Mouse (Mus musculus) stomach, postnatal 0 days (tissue): Measurements from ENCODE around the gene Ano1. TPM values are rescaled to one million over a fixed set of nuclear protein-coding genes. Genes with fewer than 3 reads are reported as not detected.

Source experiments
- ATAC-seq: fragments of 200-750 bp; cut with Nextera tagmentation; 2 replicates; pipeline ENCODE4 v1.8.0; 2017; ENCODE audit not compliant: low FRiP score, low TSS enrichment
- DNase-seq: peaks from one replicate; pipeline ENCODE4 v3.0.0-alpha.2; 2016; ENCODE audit warnings: low spot score
- H3K27ac ChIP-seq: fragments of 300-500 bp; sonication (generic); replicated peaks from 2 replicates; pipeline ENCODE4 v1.5.1; 2014; ENCODE audit warnings: mild to moderate bottlenecking, control low read depth
- H3K27me3 ChIP-seq: fragments of 300-500 bp; sonication (generic); 2 replicates; pipeline ENCODE4 v1.6.1; 2014; ENCODE audit warnings: low read length; ENCODE audit not compliant: control insufficient read depth, insufficient read depth
- H3K36me3 ChIP-seq: fragments of 300-500 bp; sonication (generic); 2 replicates; pipeline ENCODE4 v1.6.1; 2014; ENCODE audit warnings: low read length, mixed read lengths; ENCODE audit not compliant: control insufficient read depth, insufficient read depth
- H3K4me1 ChIP-seq: fragments of 300-500 bp; sonication (generic); replicated peaks from 2 replicates; pipeline ENCODE4 v1.6.1; 2014; ENCODE audit warnings: antibody characterized with exemption; ENCODE audit not compliant: control insufficient read depth, insufficient read depth
- H3K4me2 ChIP-seq: fragments of 300-500 bp; sonication (generic); replicated peaks from 2 replicates; pipeline ENCODE4 v1.6.1; 2014; ENCODE audit warnings: low read depth, mild to moderate bottlenecking, control low read depth, moderate library complexity
- H3K4me3 ChIP-seq: fragments of 300-500 bp; sonication (generic); 2 replicates; pipeline ENCODE4 v1.5.1; 2014; ENCODE audit warnings: low read depth, low read length, control low read depth
- H3K9ac ChIP-seq: fragments of 300-500 bp; sonication (generic); 2 replicates; pipeline ENCODE4 v1.6.1; 2014; ENCODE audit warnings: mild to moderate bottlenecking, low read length, control low read depth, mixed read lengths
- H3K9me3 ChIP-seq: fragments of 300-500 bp; sonication (generic); 2 replicates; pipeline ENCODE4 v1.6.1; 2016; ENCODE audit warnings: low read length; ENCODE audit not compliant: control insufficient read depth
- CTCF ChIP-seq: IDR thresholded peaks from 2 replicates; pipeline ENCODE4 v1.5.1; 2016; ENCODE audit warnings: antibody characterized with exemption, low read depth, mild to moderate bottlenecking, moderate library complexity
- EP300 ChIP-seq: optimal IDR thresholded peaks from 2 replicates; pipeline ENCODE3; 2016; ENCODE audit warnings: antibody characterized with exemption
- WGBS: fragments of 180-500 bp; shearing (Covaris S2); extraction: QIAGEN DNeasy Blood & Tissue Kit; methylation state at CpG from one replicate; pipeline ENCODE4 v1.1.7; 2014; 5-methylcytosine and 5-hydroxymethylcytosine counted together
- polyA plus RNA-seq: library from polyadenylated mRNA; unstranded; fragments of >200 nt; fragmentation: Nextera tagmentation; extraction: Ambion mirVana; gene quantifications from 2 replicates; pipeline ENCODE4 v1.2.1, GENCODE M21; 2015

The Ano1 gene
- polyA plus RNA-seq, 1 experiment from 2014 or later: 32.4 TPM

DNA sequence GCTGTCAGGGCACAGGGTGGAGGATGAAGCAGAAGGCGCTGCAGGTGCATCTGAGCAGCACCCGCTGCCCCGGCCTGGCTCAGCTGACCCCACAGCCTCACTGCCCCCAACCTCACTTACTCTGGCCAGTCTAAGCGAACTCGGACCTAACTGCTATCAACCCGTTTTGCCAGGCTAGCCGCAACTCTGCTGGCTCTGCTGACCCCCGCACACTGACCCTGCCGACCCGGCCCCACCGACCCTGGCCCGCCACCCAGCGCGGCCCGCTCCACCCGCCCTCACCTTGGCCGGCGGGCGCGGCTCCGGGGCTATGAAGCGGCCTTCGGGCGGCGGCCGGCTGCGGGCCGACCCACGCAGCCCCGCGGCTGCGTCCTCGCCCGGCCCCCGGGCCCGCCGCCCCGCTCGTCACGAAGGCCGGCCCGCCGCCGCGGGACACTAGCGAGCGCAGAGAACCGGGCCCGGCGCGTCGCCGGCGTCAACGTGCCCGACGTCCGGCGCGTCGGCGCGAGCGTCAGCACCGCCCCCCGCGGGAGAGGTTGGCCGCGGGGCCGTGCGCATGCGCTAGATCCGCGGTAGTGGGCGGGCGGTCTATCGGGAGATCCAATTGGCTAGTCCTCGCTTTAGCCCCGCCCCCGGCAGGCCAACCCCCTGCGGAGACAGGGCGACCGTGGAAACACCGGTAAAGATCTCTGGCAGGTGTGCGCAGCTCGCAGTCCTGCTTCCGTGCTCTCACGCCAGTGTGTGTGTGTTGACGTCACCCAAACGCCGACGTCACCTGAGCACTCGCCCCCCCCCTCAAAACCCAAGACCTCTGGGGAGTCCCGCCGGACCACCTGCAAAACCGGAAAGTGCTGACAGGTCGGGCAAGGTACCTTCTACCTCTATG is 198.3 kb downstream of the Ano1 start, which contains the start of gene Ppfia1:
Gene Ppfia1 (minus strand): TSS at position 493 of the 886 bp plus-strand sequence.
- under 1% methylated on average over 70 of the region's 97 CpGs for WGBS
- peaks cover 6% of the 10 kb centered on the region; the same call in 1 of the 2 replicates for H3K36me3 ChIP-seq
- ATAC-seq: peak; percentile 98
- H3K9me3 ChIP-seq: no peaks in the 10 kb centered on the region
- peak; percentile 99 for DNase-seq
- peaks cover 3% of the 10 kb centered on the region; the same call in 1 of the 2 replicates for H3K4me1 ChIP-seq
- H3K4me3 ChIP-seq: peak within 1 kb of the TSS; percentile 81
- H3K27me3 ChIP-seq: no peaks in the 10 kb centered on the region
- H3K27ac ChIP-seq: peak within 1 kb of the TSS; percentile 78
- H3K9ac ChIP-seq: peak within 1 kb of the TSS; percentile 97
- peak within 1 kb of the TSS; percentile 86 for H3K4me2 ChIP-seq
- no peak for TF ChIP-seq CTCF
- TF ChIP-seq EP300: no peak

DNA sequence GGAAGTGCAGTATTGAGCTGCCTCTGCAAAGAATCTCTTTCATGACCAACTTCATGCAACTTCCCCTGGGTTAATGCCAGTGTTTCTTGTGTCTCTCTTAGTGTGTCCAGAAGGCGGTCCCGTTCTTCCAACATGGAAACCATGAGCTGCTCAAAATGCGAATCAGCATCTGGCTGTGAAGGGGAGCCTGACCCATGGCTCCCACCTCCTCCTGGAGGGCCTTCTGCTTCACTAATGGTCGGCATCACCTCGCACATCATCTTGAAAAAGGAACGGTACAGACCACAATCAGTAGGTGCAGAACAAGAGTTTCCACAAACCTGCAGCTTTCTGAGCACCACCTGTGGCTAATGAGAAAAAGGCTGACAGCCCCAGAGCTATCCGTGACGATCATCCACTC is 199.5 kb downstream of the Ano1 start:
- 83% methylated on average over 8 of the region's 8 CpGs for WGBS
- no peak overlapping the region; the same call in 1 of the 2 replicates for H3K4me3 ChIP-seq
- no peak for ATAC-seq

DNA sequence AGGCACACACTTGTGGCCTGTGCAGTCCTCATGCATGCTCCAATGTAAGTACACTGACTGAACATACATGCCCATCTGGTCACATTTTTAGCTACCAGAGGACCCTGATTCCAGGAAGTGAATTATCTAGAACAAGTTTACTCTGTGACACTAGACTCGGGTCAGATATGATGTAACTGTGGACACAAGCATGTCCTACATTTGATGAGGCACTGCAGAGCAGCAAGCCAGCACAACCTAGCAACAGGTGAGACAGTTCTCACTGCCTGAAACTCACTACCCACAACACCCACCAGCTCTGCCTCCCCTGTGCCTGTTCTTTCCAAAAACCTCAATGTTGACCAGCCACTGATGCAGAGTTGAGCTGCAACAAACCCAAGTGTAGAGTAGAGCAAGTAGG is 201.0 kb downstream of the Ano1 start:
- no peak overlapping the region for H3K9ac ChIP-seq
- H3K4me1 ChIP-seq: peaks cover 3% of the 10 kb centered on the region; the same call in 1 of the 2 replicates
- H3K27me3 ChIP-seq: no peaks in the 10 kb centered on the region
- no peak for DNase-seq
- H3K27ac ChIP-seq: no peak overlapping the region
- H3K4me2 ChIP-seq: no peak overlapping the region
- no peak for ATAC-seq
- peaks cover 6% of the 10 kb centered on the region; the same call in 1 of the 2 replicates for H3K36me3 ChIP-seq
- WGBS: 69% methylated on average over 1 of the region's 1 CpGs
- no peak overlapping the region for H3K4me3 ChIP-seq
- TF ChIP-seq CTCF (no peak), EP300 (no peak)
- H3K9me3 ChIP-seq: no peaks in the 10 kb centered on the region

More for the DNA sequence above, 199.5 kb downstream of the Ano1 start:
- Histone ChIP-seq H3K9ac (peak overlapping the region; percentile 97), H3K27ac (no peak overlapping the region), H3K9me3 (no peaks in the 10 kb centered on the region), H3K36me3 (peaks cover 6% of the 10 kb centered on the region; the same call in 1 of the 2 replicates), H3K27me3 (no peaks in the 10 kb centered on the region), H3K4me2 (peak overlapping the region; percentile 86; the same call in 1 of the 2 replicates), H3K4me1 (peaks cover 3% of the 10 kb centered on the region; the same call in 1 of the 2 replicates)
- TF ChIP-seq CTCF (no peak), EP300 (no peak)
- no peak for DNase-seq

DNA sequence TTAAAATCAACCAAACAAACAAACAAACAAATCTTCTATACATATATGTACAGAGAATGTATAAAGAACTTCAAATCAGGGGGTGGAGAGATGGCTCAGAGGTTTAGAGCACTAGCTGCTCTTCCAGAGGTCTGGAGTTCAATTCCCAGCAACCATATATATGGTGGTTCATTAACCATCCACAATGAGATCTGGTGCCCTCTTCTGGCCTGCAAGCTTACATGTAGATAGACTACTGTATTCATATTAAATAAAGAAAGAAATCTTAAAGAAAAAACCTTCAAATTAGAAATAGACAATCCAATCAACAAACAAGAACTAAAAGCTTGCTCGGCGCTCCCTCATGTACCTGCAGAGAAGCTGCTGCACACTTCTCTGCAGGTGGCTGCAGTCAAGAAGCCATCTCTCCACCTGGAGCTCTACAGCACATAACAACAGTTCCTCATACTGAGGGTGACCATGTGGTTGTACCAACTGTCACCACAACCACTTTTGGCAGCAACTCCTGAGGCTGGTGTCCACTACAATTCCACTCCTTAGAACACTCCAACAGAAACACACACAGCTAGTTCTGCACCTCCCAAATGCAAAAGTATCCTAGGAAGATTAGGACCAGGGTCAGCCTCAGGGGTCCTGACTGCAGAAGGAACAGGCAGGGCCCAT is 201.7 kb downstream of the Ano1 start:
- DNase-seq: no peak
- Histone ChIP-seq H3K27ac (no peak overlapping the region), H3K36me3 (peaks cover 6% of the 10 kb centered on the region; the same call in 1 of the 2 replicates), H3K9me3 (no peaks in the 10 kb centered on the region), H3K4me3 (no peak overlapping the region), H3K4me2 (no peak overlapping the region), H3K27me3 (no peaks in the 10 kb centered on the region), H3K9ac (no peak overlapping the region), H3K4me1 (peaks cover 3% of the 10 kb centered on the region; the same call in 1 of the 2 replicates)
- 95% methylated on average over 2 of the region's 2 CpGs for WGBS
- no peak for ATAC-seq
- TF ChIP-seq CTCF (peak; percentile 33), EP300 (no peak)

DNA sequence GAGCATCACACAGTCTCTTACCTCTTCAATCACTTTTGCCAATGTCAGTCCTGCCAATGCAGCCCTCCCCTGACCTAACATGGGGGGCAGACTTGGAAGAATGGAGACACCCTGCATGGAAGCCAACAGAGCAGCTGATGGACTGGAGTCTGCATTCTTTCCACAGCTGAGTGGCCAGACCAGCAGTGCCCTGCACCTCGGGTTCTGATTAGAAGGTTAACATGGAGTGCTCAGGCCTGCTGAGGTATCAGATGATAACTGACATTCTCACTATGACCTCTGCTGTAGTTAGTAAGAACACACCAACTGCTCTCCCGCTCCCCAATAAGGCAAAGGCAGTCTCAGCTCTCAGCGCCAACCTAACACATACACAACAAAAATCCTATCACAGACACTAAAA is 206.5 kb downstream of the Ano1 start:
- TF ChIP-seq CTCF (no peak), EP300 (no peak)
- WGBS: 89% methylated on average over 3 of the region's 3 CpGs
- H3K9ac ChIP-seq: no peak overlapping the region
- H3K36me3 ChIP-seq: peaks cover 2% of the 10 kb centered on the region; the same call in 1 of the 2 replicates
- no peak overlapping the region for H3K27ac ChIP-seq
- H3K4me1 ChIP-seq: no peaks in the 10 kb centered on the region
- DNase-seq (no peak), ATAC-seq (no peak)
- no peaks in the 10 kb centered on the region for H3K9me3 ChIP-seq
- H3K27me3 ChIP-seq: no peaks in the 10 kb centered on the region
- H3K4me3 ChIP-seq: no peak overlapping the region
- H3K4me2 ChIP-seq: no peak overlapping the region
